Mouse (Mus musculus) gastrocnemius, adult 2 months (tissue): Measurements from ENCODE around the gene Ncl. TPM values are rescaled to one million over a fixed set of nuclear protein-coding genes. Genes with fewer than 3 reads are reported as not detected.
A peak's percentile ranks its signal among the peaks of the same experiment; 100 is the strongest.
"Not testable (repeated sequence)": the region's sequence is repeated elsewhere in the genome, so short reads cannot be mapped to it uniquely, and the experiment has no call there.

ENCODE experiments used
- DNase-seq: peaks from one replicate; pipeline ENCODE4 v3.0.0; 2022
- H3K27ac ChIP-seq: fragments of 200-600 bp; 2 replicates; pipeline ENCODE4 v1.8.1; 2022; ENCODE audit warnings: mild to moderate bottlenecking
- H3K4me3 ChIP-seq: fragments of 200-600 bp; 2 replicates; pipeline ENCODE4 v1.8.1; 2022; ENCODE audit warnings: mild to moderate bottlenecking, moderate library complexity
- CTCF ChIP-seq: fragments of 200-600 bp; IDR thresholded peaks from 2 replicates; pipeline ENCODE4 v1.8.1; 2022; ENCODE audit warnings: antibody characterized with exemption, mild to moderate bottlenecking, moderate library complexity
- intact Hi-C: fragments of 180-260 bp; cut with DNase I; formaldehyde crosslinking; loops from one replicate; pipeline ENCODE4 v1.15.1; 2025
- total RNA-seq, 2 experiments: library from RNA; stranded (reverse); gene quantifications; 2 replicates each; pipeline ENCODE4 v1.2.3; 2021

The Ncl gene
- total RNA-seq, 2 experiments from 2014 or later = 102 to 105 TPM

- no peak for TF ChIP-seq CTCF
- no peak for DNase-seq
- intact Hi-C loops = loop anchor here (10.0 kb wide), 1 partner anchor 276 kb away; no protein-coding TSS in a partner anchor
- no peak overlapping the region for H3K4me3 ChIP-seq
- H3K27ac ChIP-seq = no peak overlapping the region
Observed at GRCm38 (mm10) chr1:86350576-86350975, 8.6 kb downstream of the Ncl start.

GRCm38 (mm10) chr1:86349696-86350095, 9.5 kb downstream of the Ncl start:
- Histone ChIP-seq H3K4me3 (no peak overlapping the region), H3K27ac (no peak overlapping the region)
- DNase-seq = no peak
- intact Hi-C loops = loop anchor here (10.0 kb wide), 1 partner anchor 275 kb away; no protein-coding TSS in a partner anchor
- TF ChIP-seq CTCF = no peak

GRCm38 (mm10) chr1:86349201-86349600, 10.0 kb downstream of the Ncl start:
- no peak overlapping the region for H3K27ac ChIP-seq
- no peak overlapping the region for H3K4me3 ChIP-seq
- intact Hi-C loops = no loop called here
- DNase-seq = no peak
- TF ChIP-seq CTCF = no peak

- DNase-seq = no peak
- no peak overlapping the region for H3K4me3 ChIP-seq
- intact Hi-C loops = no loop called here
- H3K27ac ChIP-seq = no peak overlapping the region
- no peak for TF ChIP-seq CTCF
Observed at GRCm38 (mm10) chr1:86348801-86349200, 10.4 kb downstream of the Ncl start.

- Histone ChIP-seq H3K4me3 (no peak overlapping the region), H3K27ac (no peak overlapping the region)
- no peak for DNase-seq
- intact Hi-C loops = no loop called here
- no peak for TF ChIP-seq CTCF
Observed at GRCm38 (mm10) chr1:86348083-86348482, 11.1 kb downstream of the Ncl start.

- intact Hi-C loops = no loop called here
- DNase-seq = no peak
- Histone ChIP-seq H3K27ac (no peak overlapping the region), H3K4me3 (no peak overlapping the region)
- no peak for TF ChIP-seq CTCF
Observed at GRCm38 (mm10) chr1:86347716-86348045, 11.5 kb downstream of the Ncl start.

GRCm38 (mm10) chr1:86346851-86347715, 12.1 kb downstream of the Ncl start:
- Histone ChIP-seq H3K4me3 (no peak overlapping the region), H3K27ac (no peak overlapping the region)
- intact Hi-C loops = no loop called here
- TF ChIP-seq CTCF = peak; percentile 25; the same call in 1 of the 2 replicates
- DNase-seq = no peak

GRCm38 (mm10) chr1:86345956-86346355, 13.2 kb downstream of the Ncl start:
- DNase-seq = no peak
- intact Hi-C loops = no loop called here

GRCm38 (mm10) chr1:86345069-86345468, 14.1 kb downstream of the Ncl start:
- no peak for DNase-seq
- no peak for TF ChIP-seq CTCF
- no peak overlapping the region for H3K4me3 ChIP-seq
- intact Hi-C loops = no loop called here
- no peak overlapping the region for H3K27ac ChIP-seq

More at GRCm38 (mm10) chr1:86345956-86346355, 13.2 kb downstream of the Ncl start:
- no peak for TF ChIP-seq CTCF
- Histone ChIP-seq H3K27ac (no peak overlapping the region), H3K4me3 (no peak overlapping the region)

GRCm38 (mm10) chr1:86343969-86344861, 15.0 kb downstream of the Ncl start:
- TF ChIP-seq CTCF = no peak
- no peak overlapping the region for H3K4me3 ChIP-seq
- intact Hi-C loops = no loop called here
- DNase-seq = no peak
- no peak overlapping the region for H3K27ac ChIP-seq

- DNase-seq = no peak
- TF ChIP-seq CTCF = no peak
- no peak overlapping the region for H3K27ac ChIP-seq
- intact Hi-C loops = no loop called here
- H3K4me3 ChIP-seq = no peak overlapping the region
Observed at GRCm38 (mm10) chr1:86343087-86343645, 16.0 kb downstream of the Ncl start.

GRCm38 (mm10) chr1:86342371-86342770, 16.8 kb downstream of the Ncl start:
- Histone ChIP-seq H3K27ac (no peak overlapping the region), H3K4me3 (no peak overlapping the region)
- no peak for TF ChIP-seq CTCF
- intact Hi-C loops = no loop called here
- DNase-seq = no peak

GRCm38 (mm10) chr1:86341096-86341495, 18.1 kb downstream of the Ncl start:
- intact Hi-C loops, H3K4me3 ChIP-seq, H3K27ac ChIP-seq, DNase-seq: not testable (repeated sequence)
